Mouse (Mus musculus) liver, postnatal 0 days (tissue): ENCODE measurements around the gene Trim67. TPM values are rescaled to one million over a fixed set of nuclear protein-coding genes. Genes with fewer than 3 reads are reported as not detected.
"Not testable (repeated sequence)": the region's sequence is repeated elsewhere in the genome, so short reads cannot be mapped to it uniquely, and the experiment has no call there.

Source experiments
- ATAC-seq: fragments of 200-750 bp; cut with Nextera tagmentation; 2 replicates; pipeline ENCODE4 v1.8.0; 2017; ENCODE audit warnings: mild to moderate bottlenecking, moderate library complexity
- DNase-seq: peaks from one replicate; pipeline ENCODE4 v3.0.0-alpha.2; 2016
- H3K27ac ChIP-seq: fragments of 300-500 bp; sonication (generic); 2 replicates; pipeline ENCODE4 v1.5.1; 2014; ENCODE audit warnings: antibody characterized with exemption, moderate library complexity, mild to moderate bottlenecking, low read depth
- H3K27me3 ChIP-seq: fragments of 300-500 bp; sonication (generic); 2 replicates; pipeline ENCODE4 v1.6.1; 2014; ENCODE audit warnings: low read length, control low read depth, mixed read lengths; ENCODE audit not compliant: insufficient read depth
- H3K36me3 ChIP-seq: fragments of 300-500 bp; sonication (generic); replicated peaks from 2 replicates; pipeline ENCODE4 v1.6.1; 2014; ENCODE audit warnings: mild to moderate bottlenecking, control low read depth, low read length, moderate library complexity, mixed read lengths; ENCODE audit not compliant: insufficient read depth
- H3K4me1 ChIP-seq: fragments of 300-500 bp; sonication (generic); 2 replicates; pipeline ENCODE4 v1.6.1; 2014; ENCODE audit warnings: antibody characterized with exemption, mild to moderate bottlenecking, control low read depth; ENCODE audit not compliant: insufficient read depth
- H3K4me2 ChIP-seq: fragments of 300-500 bp; sonication (generic); 2 replicates; pipeline ENCODE4 v1.6.1; 2014; ENCODE audit warnings: low read depth, mild to moderate bottlenecking, low read length, moderate library complexity, mixed read lengths
- H3K4me3 ChIP-seq: fragments of 300-500 bp; sonication (generic); 2 replicates; pipeline ENCODE4 v1.5.1; 2014; ENCODE audit warnings: low read depth, low read length
- H3K9ac ChIP-seq: fragments of 300-500 bp; sonication (generic); replicated peaks from 2 replicates; pipeline ENCODE4 v1.6.1; 2014; ENCODE audit warnings: mild to moderate bottlenecking, moderate library complexity
- H3K9me3 ChIP-seq: fragments of 300-500 bp; sonication (generic); 2 replicates; pipeline ENCODE4 v1.6.1; 2016; ENCODE audit warnings: mild to moderate bottlenecking, control low read depth, low read length, mixed read lengths
- CTCF ChIP-seq: sonication (generic); IDR thresholded peaks from 2 replicates; pipeline ENCODE4 v1.5.1; 2016; ENCODE audit warnings: antibody characterized with exemption, low read depth
- EP300 ChIP-seq: IDR thresholded peaks from 2 replicates; pipeline ENCODE4 v1.6.1; 2016; ENCODE audit warnings: antibody characterized with exemption, low read depth, mild to moderate bottlenecking
- WGBS: fragments of 180-500 bp; shearing (Covaris S2); extraction: QIAGEN DNeasy Blood & Tissue Kit; methylation state at CpG from one replicate; pipeline ENCODE4 v1.1.7; 2014; ENCODE audit not compliant: insufficient replicate concordance; 5-methylcytosine and 5-hydroxymethylcytosine counted together
- polyA plus RNA-seq: library from polyadenylated mRNA; unstranded; fragments of >200 nt; fragmentation: Nextera tagmentation; extraction: Ambion mirVana; gene quantifications from 2 replicates; pipeline ENCODE4 v1.2.1, GENCODE M21; 2015

Gene Trim67
- polyA plus RNA-seq, 1 experiment from 2014 or later = 0.05 TPM

GRCm38 (mm10) chr8:124835848-124836247 lies 43.0 kb downstream of the Trim67 start:
- Histone ChIP-seq H3K9me3 (no peaks in the 10 kb centered on the region), H3K4me1 (no peaks in the 10 kb centered on the region), H3K9ac (no peak overlapping the region), H3K27ac (no peak overlapping the region), H3K4me2 (no peak overlapping the region), H3K4me3 (no peak overlapping the region), H3K27me3 (no peaks in the 10 kb centered on the region), H3K36me3 (peaks cover 23% of the 10 kb centered on the region)
- DNase-seq (no peak), ATAC-seq (no peak)
- TF ChIP-seq EP300 (no peak), CTCF (no peak)

- no peak overlapping the region for H3K9ac ChIP-seq
- no peak for TF ChIP-seq CTCF
- no peak for TF ChIP-seq EP300
- H3K36me3 ChIP-seq = peaks cover 26% of the 10 kb centered on the region
- no peaks in the 10 kb centered on the region for H3K9me3 ChIP-seq
- no peak overlapping the region for H3K27ac ChIP-seq
- ATAC-seq = no peak
- H3K4me3 ChIP-seq = no peak overlapping the region
- DNase-seq = no peak
- no peaks in the 10 kb centered on the region for H3K27me3 ChIP-seq
- no peaks in the 10 kb centered on the region for H3K4me1 ChIP-seq
- 86% methylated on average over 7 of the region's 7 CpGs for WGBS
- no peak overlapping the region for H3K4me2 ChIP-seq
Observed at GRCm38 (mm10) chr8:124836273-124836672, 43.4 kb downstream of the Trim67 start.

- no peak overlapping the region for H3K4me3 ChIP-seq
- no peaks in the 10 kb centered on the region for H3K4me1 ChIP-seq
- H3K36me3 ChIP-seq = peaks cover 28% of the 10 kb centered on the region
- no peak for ATAC-seq
- 61% methylated on average over 2 of the region's 2 CpGs for WGBS
- no peak overlapping the region for H3K27ac ChIP-seq
- H3K9me3 ChIP-seq = no peaks in the 10 kb centered on the region
- H3K9ac ChIP-seq = no peak overlapping the region
- no peak for TF ChIP-seq CTCF
- TF ChIP-seq EP300 = no peak
- DNase-seq = no peak
- H3K27me3 ChIP-seq = no peaks in the 10 kb centered on the region
- no peak overlapping the region for H3K4me2 ChIP-seq
Observed at GRCm38 (mm10) chr8:124836907-124837306, 44.0 kb downstream of the Trim67 start.

GRCm38 (mm10) chr8:124837956-124838355 lies 45.1 kb downstream of the Trim67 start:
- Histone ChIP-seq H3K36me3 (peaks cover 29% of the 10 kb centered on the region), H3K27ac (no peak overlapping the region), H3K4me1 (no peaks in the 10 kb centered on the region), H3K4me2 (no peak overlapping the region), H3K27me3 (no peaks in the 10 kb centered on the region), H3K4me3 (no peak overlapping the region), H3K9me3 (no peaks in the 10 kb centered on the region), H3K9ac (no peak overlapping the region)
- DNase-seq (no peak), ATAC-seq (no peak)
- whole genome bisulfite sequencing = 66% methylated on average over 2 of the region's 2 CpGs
- no peak for TF ChIP-seq CTCF
- TF ChIP-seq EP300 = no peak

- Histone ChIP-seq H3K27ac (no peak overlapping the region), H3K36me3 (peaks cover 29% of the 10 kb centered on the region)
Observed at GRCm38 (mm10) chr8:124839371-124839770, 46.5 kb downstream of the Trim67 start.

GRCm38 (mm10) chr8:124840900-124841299 lies 48.0 kb downstream of the Trim67 start:
- 85% methylated on average over 7 of the region's 7 CpGs for WGBS
- ATAC-seq = no peak

More at GRCm38 (mm10) chr8:124839371-124839770, 46.5 kb downstream of the Trim67 start:
- Histone ChIP-seq H3K4me3 (no peak overlapping the region), H3K9ac (no peak overlapping the region), H3K9me3 (no peaks in the 10 kb centered on the region), H3K27me3 (no peaks in the 10 kb centered on the region), H3K4me1 (peaks cover 4% of the 10 kb centered on the region; the same call in 1 of the 2 replicates), H3K4me2 (no peak overlapping the region)
- TF ChIP-seq CTCF (no peak), EP300 (no peak)
- ATAC-seq = no peak
- no peak for DNase-seq
- 76% methylated on average over 10 of the region's 10 CpGs for WGBS

GRCm38 (mm10) chr8:124841775-124842174 lies 48.9 kb downstream of the Trim67 start:
- Histone ChIP-seq H3K27me3 (no peaks in the 10 kb centered on the region), H3K9me3 (no peaks in the 10 kb centered on the region), H3K36me3 (peaks cover 29% of the 10 kb centered on the region), H3K4me1 (peaks cover 13% of the 10 kb centered on the region), H3K4me3 (no peak overlapping the region), H3K27ac (no peak overlapping the region), H3K4me2 (no peak overlapping the region), H3K9ac (no peak overlapping the region)
- ATAC-seq (no peak), DNase-seq (no peak)
- 85% methylated on average over 10 of the region's 10 CpGs for WGBS
- TF ChIP-seq EP300 (no peak), CTCF (no peak)

More at GRCm38 (mm10) chr8:124840900-124841299, 48.0 kb downstream of the Trim67 start:
- Histone ChIP-seq H3K36me3 (peaks cover 29% of the 10 kb centered on the region), H3K27ac (no peak overlapping the region), H3K4me2 (no peak overlapping the region), H3K4me3 (no peak overlapping the region), H3K9ac (no peak overlapping the region), H3K4me1 (peaks cover 13% of the 10 kb centered on the region), H3K27me3 (no peaks in the 10 kb centered on the region), H3K9me3 (no peaks in the 10 kb centered on the region)
- TF ChIP-seq CTCF (no peak), EP300 (no peak)
- DNase-seq = no peak

- not testable (repeated sequence) for H3K27ac ChIP-seq, H3K4me2 ChIP-seq, H3K9ac ChIP-seq, H3K9me3 ChIP-seq, ATAC-seq, H3K4me3 ChIP-seq, DNase-seq, H3K27me3 ChIP-seq
- Histone ChIP-seq H3K4me1 (peaks cover 13% of the 10 kb centered on the region), H3K36me3 (peaks cover 29% of the 10 kb centered on the region)
- WGBS = 84% methylated on average over 1 of the region's 1 CpGs
Observed at GRCm38 (mm10) chr8:124842929-124843328, 50.0 kb downstream of the Trim67 start.
